Mouse (Mus musculus) c-Kit-positive CD71-positive TER-119-negative erythroid progenitor cells, embryonic 14.5 days (primary cell): ENCODE measurements around the gene Styx.
A peak's percentile ranks its signal among the peaks of the same experiment; 100 is the strongest.

Experiments used
- DNase-seq: peaks from one replicate; pipeline ENCODE4 v3.0.0-alpha.2; 2013; ENCODE audit warnings: low read depth

The Styx gene

GRCm38 (mm10) chr14:45350931-45351859 lies at the start of gene Styx:
Gene Styx, plus strand, starts transcription at chr14:45351093.
- DNase-seq = peak; percentile 85

DNA sequence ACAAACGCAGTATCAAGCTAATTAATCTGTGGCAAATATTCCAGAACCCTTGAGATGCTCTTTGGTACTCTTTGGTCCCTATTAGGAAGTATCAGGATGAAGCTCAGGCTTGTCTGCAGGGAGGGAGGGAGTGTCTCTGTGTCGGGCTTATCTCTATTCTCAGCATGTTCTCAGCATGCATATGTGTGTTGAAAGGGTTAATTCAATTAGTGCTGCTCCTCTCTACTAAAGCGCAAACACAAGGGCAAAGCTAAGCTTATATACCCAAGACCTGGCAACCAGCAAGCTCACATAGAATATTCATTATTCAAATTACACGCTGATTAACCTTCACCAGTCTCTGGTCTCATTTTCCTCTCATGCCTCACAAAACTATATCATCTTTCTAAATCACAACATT lies 47.0 kb upstream of the Styx start:
- DNase-seq = no peak

DNA sequence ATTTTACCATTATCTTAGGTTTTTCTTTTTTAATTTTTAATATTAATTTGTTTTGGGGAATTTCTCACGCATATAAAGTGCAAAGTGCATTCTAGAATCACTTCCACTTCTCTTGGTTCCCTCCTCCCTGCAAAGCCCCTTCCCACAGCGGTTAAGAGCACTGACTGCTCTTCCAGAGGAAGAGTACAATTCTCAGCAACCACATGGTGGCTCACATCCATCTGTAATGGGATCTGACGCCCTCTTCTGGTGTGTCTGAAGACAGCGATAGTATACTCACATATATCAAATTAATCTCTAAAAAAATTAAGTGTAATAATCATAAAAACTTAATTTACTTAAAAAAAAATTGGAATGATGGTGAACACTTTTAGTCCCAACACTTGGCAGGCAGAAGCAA lies 46.5 kb upstream of the Styx start:
- no peak for DNase-seq

DNA sequence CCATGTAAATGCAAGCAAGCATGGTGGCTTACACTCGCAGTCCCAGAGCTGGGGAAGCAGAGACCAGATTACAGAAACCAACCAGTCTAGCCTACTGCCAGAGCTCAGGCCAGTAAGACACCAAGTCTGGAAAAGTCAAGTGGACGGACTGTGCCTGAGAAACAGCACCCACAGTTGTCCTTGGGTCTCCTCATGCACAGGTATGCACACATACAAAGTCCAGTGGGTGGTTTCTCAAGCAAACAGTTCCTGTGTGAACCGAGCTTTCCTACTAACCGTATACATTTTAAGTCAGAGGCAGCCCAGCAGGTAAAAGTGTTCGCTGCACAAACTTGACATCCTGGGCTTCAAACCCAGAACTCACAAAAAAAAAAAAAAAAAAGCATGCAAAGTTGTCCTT lies 45.0 kb upstream of the Styx start:
- no peak for DNase-seq

GRCm38 (mm10) chr14:45307630-45308328 lies 43.1 kb upstream of the Styx start:
- DNase-seq = no peak

- no peak for DNase-seq
Measured at GRCm38 (mm10) chr14:45309646-45310045, 41.2 kb upstream of the Styx start.

DNA sequence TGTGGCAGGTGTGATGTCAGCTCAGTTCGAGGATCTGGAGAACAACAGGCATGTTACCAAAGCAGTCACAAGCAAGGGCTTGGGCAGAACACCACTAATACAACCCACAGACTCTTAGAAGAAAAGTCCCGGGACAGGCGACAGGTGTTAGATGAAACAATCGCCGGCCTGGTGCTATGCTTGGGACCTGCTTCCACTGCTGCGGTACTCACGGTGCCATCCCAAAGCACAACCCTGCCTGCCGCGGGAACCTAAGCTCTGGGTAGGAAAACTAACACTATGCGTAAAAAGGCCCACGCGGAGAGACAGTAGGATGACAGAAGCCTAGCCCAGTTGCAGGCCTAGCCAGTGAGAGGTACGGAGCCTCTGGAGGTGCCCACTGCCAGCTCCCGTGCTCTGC lies 40.8 kb upstream of the Styx start:
- DNase-seq = no peak

GRCm38 (mm10) chr14:45316927-45317326 lies 34.0 kb upstream of the Styx start:
- no peak for DNase-seq

DNA sequence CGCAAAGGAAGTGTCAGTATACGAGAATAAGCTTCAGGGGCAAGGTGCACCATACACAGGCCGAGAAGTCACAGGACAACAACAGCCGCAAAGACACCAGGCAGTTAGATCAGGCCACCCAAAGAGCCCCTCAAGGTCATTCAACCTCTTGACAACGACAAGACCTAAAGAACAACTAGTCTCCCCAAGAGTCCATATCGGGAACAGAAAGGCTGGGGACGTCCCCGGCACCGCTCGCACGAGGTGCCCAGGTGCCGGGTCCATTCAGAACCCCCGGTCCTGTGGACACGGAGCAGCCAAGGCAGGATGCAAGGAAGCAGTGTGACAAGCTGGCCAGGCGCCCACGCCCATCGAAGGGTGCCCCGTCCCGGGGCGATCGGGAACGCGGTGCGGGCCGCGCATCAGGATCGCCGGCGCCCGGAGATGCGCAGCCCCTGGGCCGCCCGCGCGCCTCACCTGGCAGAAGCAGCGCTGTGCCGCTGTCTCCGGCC lies 32.9 kb upstream of the Styx start:
- DNase-seq = peak; percentile 40

DNA sequence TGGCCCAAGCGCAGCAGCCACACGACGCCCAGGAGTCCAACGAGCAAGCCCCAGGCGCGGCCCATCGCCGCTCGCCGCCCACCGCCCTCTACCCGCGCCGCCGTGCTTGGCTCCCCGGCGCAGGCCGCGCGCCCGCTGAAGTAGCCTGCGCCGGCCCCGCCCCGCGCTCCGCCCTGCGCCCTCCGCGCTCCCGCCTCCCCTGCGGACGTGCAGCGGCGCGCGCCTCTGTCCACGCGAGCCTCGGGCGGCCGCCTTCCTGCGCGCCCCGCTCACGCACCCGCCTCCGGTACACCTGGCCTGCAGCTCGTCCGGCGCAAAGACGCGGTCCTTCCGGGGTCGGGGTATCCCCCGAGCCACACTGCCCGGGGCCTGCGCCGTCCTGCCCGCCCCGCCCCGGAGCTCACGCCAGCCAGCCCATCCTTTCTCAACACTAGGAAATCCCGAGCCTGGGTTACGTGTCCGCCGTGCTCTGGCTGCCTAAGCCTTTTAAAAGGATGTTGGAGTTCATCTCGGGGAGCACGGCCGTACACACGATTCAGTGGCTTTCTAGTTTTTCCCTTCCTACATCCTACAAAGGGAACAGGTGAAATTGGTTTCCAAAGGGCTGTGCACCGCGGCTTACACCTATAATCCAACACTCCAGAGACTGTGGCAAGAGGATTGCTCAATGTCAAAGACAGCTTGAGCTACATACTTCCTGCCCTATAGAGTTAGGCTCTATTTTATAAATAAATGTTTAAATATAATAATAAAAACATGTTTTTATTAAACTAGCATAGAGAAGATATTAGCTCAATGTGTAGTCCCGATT lies 32.3 kb upstream of the Styx start, which contains the start of gene Ero1l:
Ero1l (minus strand) TSS at position 346 of the 811 bp plus-strand sequence.
- peak; percentile 55 for DNase-seq

GRCm38 (mm10) chr14:45319237-45319610 lies 31.7 kb upstream of the Styx start:
- DNase-seq = peak; percentile 49

- DNase-seq = no peak
Measured at GRCm38 (mm10) chr14:45320111-45320510, 30.8 kb upstream of the Styx start.

GRCm38 (mm10) chr14:45321067-45321466 lies 29.8 kb upstream of the Styx start:
- DNase-seq = no peak

GRCm38 (mm10) chr14:45321622-45322021 lies 29.3 kb upstream of the Styx start:
- DNase-seq = peak; percentile 68

GRCm38 (mm10) chr14:45322450-45322849 lies 28.4 kb upstream of the Styx start:
- no peak for DNase-seq

GRCm38 (mm10) chr14:45323320-45323719 lies 27.6 kb upstream of the Styx start:
- no peak for DNase-seq

- DNase-seq = no peak
Measured at GRCm38 (mm10) chr14:45325471-45325870, 25.4 kb upstream of the Styx start.

GRCm38 (mm10) chr14:45328072-45328713 lies 22.7 kb upstream of the Styx start:
- no peak for DNase-seq

GRCm38 (mm10) chr14:45329018-45329588 lies 21.8 kb upstream of the Styx start:
- DNase-seq = no peak

GRCm38 (mm10) chr14:45329589-45330181 lies 21.2 kb upstream of the Styx start, which contains the start of gene Psmc6:
Gene Psmc6, plus strand, starts transcription at chr14:45329788.
- peak; percentile 94 for DNase-seq
